Mouse (Mus musculus): ENCODE measurements around the gene Atp1b3.

DNA sequence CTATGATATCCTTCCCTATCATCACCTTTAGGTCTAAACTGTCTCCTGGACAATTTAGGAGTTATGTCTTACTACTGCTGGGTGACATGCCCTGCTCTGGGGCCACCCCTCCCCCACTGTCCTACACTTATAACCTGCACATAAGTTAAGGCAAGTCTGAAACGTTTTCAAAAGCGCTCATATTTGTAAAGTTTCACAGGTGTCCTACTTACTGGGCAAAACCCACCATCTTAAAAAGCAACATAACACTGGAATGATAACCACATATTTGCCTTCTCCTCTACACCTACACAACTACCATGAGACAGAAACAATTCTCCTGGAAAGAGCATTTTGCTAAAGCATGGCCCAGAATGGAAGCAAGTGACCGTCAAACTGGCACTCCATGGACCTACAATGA lies 4.2 kb downstream of the Atp1b3 start:
- TF ChIP-seq CTCF (IDR thresholded peaks at IDR 0.05; ENCODE audit: borderline replicate concordance, insufficient read depth, low read depth, low read length): no peak
- TF ChIP-seq POLR2A (IDR thresholded peaks at IDR 0.05; ENCODE audit: borderline replicate concordance, insufficient read depth, low read length): no peak

All from cerebellum, adult 2 months (tissue).